Mouse (Mus musculus) fibroblast of lung, adult 2 months (primary cell): ENCODE data around the gene Dppa4.
"Not testable (repeated sequence)": the region's sequence is repeated elsewhere in the genome, so short reads cannot be mapped to it uniquely, and the experiment has no call there.

ENCODE experiments used
- DNase-seq: peaks from one replicate; pipeline ENCODE4 v3.0.0-alpha.2; 2011; ENCODE audit warnings: low read depth

Dppa4 gene

DNA sequence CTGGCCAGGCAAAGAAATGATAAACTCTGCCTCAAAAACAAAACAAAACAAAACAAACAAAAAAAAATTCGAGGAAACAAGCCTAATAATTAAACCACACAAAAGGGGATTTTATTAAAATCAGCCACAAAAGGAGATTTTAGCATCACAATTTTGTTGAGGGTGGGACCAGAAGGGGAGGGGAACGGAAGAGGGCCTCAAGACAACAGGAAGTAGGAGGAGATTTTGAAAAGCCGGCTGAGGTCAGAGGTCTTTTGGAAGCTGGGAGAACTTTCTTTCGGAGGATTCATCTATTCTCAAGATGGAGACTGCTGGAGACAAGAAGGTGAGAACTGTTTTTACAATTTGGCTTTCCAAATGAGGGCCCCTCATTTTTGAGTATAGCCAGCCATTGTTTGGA, at the start of gene Dppa4:
Dppa4 (plus strand) TSS at position 217 of the 400 bp plus-strand sequence.
- no peak for DNase-seq

DNA sequence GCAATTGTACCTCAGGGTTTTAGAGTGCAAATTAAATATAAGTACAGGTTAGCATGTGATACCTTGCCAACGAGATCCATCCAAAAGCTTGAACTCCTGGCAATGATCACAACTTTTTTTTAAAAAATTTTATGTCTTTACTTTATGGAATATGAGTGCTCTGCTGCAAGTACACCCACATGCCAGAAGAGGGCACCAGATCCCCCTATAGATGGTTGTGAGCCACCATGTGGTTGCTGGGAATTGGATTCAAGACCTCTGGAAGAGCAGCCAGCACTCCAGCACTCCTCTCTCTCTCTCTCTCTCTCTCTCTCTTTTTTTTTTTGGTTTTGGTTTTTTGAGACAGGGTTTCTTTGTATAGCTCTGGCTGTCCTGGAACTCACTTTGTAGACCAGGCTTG, 48.5 kb upstream of the Dppa4 start:
- DNase-seq, result no peak

DNA sequence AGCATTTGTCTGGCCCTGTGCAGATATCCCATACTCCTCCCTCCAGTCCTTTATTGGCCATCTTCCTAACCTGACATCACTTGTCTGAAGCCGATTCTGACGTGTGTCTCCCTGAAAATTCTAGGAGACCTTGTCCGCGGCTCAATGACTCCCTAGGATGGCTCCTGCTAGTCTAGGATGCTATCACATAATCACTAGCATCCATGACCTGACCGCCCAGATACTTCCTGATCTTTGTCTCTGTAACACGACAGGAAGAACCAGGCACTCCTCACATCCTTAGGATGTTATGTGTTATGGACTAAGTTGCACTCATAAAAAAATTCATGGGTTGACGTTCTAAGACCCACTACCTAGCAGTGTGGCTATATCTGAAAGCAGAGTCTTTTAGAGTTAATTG, 45.9 kb upstream of the Dppa4 start:
- DNase-seq, result no peak

DNA sequence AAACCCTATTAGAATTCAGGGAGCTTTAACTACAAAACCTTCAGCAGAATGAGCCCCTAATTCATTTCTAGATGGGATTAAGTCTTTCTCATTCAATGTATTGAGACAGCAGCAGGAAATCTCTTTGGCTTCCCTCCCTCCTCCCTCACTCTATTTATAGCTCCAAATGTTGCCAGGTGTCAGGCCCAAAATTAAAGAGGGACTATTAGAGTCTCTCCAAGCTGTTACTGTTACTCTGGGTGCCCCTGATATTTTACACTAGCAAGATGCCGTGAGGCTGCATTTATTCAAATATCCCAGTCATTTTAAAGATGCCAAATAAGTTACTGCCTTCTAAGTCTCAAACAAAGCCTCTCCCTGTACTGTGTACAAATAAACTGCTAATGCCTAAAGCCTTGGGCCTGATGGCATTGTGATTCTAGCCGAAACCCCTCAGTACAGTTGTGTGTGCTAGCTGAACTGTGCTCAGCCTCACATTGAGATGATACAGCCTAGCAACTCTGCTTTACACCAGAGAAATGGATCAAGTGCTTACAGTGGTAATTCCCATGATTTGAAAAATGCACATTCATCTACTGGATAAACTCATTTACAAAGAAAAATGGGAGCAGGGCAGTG, 36.4 kb upstream of the Dppa4 start:
- DNase-seq, result no peak

DNA sequence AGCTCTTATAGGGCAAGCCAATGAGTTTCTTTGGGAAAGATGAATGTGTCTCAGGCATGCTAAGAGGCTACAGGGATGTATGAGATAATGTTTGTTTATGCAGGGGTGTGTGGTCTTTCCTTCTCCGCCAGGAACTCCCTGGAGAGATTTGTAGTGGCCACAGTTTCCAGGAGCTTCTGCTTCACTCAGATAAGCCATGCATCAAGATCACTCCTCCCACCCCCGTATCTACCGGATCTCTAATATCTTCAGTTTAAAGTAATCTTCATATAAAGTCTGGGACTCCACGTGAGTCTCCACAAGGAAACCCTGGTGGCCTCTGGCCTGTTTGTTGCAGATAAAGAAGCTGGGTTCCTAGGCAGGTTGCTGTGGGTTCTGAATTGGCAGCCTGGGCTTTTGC, 30.7 kb upstream of the Dppa4 start:
- no peak for DNase-seq

DNA sequence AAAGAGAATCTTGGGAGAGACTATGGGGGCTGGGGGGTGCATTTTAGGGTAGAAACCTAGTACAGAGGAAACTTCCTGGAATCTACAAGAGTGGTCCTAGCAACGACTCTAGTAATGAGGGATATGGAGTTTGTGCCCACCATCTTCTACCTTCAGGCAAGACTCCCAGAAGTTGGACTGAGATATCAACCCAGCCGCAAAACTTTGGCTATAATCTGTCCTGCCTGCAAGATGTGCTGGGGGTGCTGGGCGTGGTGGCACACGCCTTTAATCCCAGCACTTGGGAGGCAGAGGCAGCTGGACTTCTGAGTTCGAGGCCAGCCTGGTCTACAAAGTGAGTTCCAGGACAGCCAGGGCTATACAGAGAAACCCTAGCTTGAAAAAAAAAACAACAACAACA, 28.9 kb upstream of the Dppa4 start:
- no peak for DNase-seq

DNA sequence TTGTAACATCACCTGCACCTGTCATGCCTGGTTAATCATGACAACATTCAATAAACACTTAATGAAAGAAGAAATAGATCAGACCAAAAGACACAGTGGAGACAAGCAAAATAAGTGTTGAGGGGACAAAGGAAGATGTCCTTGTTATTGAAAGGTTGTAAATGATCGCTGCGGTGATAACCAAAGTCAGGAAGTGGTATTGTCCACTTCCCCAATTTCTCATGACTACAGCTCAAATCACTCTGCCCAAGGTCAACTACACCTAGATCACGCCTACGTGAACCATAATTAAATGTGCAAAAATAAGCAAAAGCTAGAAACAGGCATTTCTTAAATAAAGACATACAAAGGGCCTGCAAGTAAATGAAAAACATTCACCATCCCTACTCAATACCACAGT, 24.0 kb upstream of the Dppa4 start:
- DNase-seq, result no peak

DNA sequence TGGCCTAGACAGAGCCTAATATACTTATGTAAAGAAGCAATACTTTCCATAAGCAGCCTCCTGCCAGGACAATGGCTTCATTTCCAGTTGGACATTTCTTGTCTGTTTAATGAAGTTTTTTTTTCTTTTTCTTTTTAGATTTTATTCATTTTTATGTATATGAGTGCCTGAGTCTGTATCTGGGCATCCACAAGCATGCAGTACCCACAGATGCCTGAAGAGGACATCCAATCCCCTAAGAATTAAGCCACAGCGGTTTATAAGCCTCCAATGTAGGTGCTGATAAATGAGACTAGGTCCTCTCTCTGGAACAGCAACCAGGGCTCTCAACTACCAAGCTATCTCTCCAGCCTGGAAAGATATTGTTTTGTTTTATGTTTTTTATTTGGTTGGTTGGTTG, 20.6 kb upstream of the Dppa4 start:
- DNase-seq, result no peak

DNA sequence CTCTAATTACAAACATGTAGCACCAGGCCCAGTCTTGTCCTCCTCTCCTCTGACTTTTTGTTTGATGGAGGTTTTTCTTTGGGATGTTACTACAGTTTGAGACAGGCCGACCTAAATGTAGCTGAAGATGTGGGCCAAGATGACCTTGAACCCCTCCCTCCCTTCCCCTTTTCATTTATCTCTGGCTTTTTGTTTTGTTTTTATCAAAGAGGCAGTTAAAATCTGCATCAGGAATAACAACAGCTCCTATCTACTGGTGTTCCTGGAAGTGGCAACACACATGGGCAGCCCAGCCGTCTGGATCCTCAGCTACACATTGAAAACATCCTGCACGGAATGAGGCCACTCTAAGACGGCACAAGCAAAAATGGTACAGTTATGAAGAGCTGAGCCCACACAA, 17.7 kb upstream of the Dppa4 start:
- no peak for DNase-seq

DNA sequence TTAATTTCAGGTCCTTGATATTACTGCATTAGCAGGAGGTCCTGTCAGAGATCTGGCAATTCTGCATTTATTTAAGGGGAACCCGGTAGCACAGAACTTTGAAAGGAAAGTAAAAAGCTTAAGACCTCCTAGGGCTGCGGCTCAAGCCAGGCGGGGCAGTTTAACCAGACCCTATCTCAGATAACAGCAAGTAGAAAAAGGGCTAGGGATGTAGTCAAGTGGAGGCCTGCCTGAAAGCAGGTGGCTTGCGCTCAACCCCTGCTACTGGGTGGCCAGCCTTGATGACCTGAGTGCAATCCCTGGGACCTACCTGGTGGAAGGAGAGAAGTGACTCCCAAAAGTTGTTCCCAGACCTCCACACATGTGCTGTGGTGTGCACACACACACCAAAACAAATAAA, 6.6 kb upstream of the Dppa4 start:
- no peak for DNase-seq

DNA sequence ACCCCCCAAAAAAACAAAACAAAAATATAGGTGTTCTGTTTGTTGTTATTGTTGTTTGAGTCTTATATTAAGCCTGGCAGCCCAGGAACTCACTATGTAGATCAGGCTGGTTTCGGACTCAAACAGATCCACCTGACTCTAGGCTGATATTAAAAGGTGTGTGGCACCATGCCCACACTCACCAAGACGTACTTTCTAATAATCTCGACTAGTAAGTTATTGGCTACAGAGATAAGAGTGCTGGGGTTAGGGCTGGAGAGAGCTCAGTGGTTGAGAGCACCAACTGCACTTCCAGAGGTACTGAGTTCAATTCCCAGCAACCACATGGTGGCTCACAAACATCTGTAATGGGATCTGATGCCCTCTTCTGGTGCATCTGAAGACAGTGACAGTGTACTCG, 2.6 kb upstream of the Dppa4 start:
- no peak for DNase-seq

DNA sequence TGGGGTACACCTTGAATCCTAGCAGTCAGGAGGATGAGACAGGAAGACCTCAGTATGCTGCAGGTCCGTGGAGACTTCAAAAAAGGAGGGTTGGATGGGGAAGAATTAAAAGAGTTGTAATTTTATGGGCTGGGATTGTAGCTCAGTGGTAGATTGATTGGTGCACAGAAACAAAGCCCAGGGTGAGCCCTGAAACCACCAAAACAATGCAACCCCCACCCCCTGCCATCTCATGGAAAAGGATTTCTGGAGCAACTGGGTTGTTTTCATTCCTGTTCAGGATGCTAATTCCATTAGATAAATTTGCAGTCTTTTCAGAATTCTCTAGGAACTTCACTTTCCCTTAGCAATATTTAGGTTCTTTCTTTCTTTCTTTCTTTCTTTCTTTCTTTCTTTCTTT, 732 bp upstream of the Dppa4 start:
- no peak for DNase-seq

DNA sequence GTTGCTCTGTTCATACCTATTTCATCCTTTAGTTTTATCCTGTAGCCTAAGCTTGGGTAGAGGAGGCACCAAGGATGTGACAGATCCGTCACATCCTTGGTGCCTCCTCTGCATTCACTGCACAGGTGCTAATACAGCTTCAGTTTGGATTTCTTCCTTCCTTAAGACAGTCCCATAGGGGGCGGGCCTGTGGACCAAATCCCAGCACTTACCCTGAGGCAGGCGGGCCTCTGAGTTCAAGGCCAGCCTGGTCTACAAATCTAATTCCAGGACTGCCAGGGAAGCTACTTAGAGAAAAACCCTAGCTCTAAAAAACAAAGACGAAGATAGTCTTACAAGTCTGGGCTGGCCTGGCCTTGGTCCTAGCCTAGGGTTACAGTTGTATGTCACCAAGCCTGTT, 2.0 kb downstream of the Dppa4 start:
- DNase-seq, result no peak

DNA sequence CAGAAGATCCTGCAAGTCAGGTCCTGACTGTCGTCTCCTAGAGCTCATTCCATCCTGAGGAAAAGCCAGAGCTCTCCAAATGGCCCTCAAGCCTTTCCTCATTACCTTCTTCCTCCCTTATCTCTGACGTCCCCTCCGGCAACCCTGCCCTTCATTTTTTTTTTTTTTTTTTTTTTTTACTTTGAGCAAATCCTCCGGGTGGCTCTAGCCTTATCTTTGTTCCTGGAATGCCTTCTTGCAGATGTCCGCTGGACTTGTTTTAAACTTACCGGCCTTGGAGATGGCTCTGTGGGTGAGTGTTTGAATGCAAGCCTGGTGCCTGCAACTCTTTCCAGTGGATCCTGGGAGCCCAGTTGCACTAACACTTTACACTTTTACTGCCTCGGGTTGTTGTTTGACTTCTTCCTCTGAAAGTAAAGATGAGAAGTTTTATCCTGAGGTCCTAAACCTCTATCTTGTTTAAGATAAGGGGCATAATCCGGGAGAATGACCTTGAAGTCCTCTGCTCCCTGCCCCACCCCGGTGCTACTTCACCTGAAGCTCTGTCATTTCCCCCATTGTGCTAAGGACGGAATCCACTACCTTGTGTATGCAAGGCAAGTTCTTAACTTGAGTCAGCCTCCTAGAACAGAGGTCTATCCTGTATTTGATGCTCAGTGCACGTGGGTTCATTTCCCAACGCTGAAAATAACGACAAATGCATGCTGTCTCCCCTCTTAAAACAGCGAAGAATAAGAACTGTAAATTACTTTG, 14.0 kb downstream of the Dppa4 start:
- no peak for DNase-seq

DNA sequence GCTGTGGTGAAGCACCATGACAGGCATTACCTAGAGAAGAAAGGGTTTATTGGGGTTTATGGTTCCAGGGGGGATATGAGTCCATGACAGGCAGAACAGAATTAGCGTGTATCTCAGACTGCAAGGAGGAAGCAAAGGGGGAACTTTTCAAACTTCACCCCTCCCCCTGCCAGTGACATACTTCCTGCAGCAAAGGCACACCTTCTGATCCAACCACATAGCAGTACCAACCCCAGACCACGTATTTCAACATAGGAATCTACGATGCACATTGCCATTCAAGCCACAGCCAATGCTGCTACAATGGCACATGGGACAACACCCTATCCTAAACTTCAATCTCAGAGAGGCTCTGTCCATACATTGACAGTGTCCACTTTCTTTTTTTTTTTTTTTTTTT, 16.4 kb downstream of the Dppa4 start:
- no peak for DNase-seq

DNA sequence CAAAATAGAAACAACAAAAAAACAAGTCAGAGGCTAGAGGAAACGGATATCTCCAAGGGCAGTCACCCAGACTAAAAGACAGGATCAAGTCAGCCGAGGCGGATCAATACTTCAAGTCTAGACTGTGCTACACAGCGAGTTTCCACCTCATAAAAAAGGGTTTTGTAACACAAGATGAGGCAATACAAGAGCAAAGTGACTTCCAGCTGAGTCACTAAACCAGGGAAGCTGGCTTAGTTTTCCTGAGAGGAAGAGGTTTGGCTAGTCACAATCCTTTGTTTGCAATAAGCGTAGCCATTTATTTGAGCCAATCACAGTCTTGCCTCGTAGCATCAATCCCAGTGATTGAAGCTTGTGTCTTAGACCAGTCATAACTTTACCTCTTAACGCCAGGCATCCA, 20.0 kb downstream of the Dppa4 start, which contains the start of gene Dppa2:
Dppa2 (plus strand) TSS at position 400 of the 400 bp plus-strand sequence.
- DNase-seq, result no peak

DNA sequence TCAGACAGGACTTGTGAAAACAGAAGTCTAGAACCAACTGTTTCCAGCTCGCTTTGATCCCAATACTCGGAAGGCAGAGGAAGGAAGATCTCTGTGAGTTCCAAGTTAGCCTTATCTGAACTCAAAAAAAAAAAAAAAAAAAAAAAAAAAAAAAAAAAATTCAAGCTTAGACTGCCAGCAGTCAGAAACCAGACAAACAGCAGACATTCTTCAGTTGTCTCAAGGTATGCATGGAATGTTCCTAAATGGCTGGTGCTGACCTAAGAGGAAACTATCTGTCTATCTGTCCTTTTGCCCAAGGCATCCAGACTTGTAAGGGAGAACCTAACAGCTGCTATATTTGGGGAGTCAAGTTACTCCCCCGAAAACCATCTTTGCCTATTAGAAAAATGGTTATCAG, 20.4 kb downstream of the Dppa4 start:
- DNase-seq, result no peak

DNA sequence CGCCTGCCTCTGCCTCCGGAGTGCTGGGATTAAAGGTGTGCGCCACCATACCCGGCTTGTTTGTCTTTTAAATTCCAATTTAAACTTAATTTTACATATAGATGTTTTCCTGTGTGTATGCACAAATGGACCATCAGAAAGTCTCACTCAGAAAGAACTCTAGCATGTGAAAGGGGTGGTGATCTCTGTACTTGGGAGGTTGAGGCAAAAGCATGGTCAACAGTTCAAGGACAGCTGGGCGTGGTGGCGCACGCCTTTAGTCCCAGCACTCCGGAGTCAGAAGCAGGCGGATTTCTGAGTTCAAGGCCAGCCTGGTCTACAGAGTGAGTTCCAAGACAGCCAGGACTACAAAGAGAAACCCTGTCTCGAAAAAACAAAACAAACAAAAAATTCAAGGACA, 25.4 kb downstream of the Dppa4 start:
- not testable (repeated sequence) for DNase-seq

DNA sequence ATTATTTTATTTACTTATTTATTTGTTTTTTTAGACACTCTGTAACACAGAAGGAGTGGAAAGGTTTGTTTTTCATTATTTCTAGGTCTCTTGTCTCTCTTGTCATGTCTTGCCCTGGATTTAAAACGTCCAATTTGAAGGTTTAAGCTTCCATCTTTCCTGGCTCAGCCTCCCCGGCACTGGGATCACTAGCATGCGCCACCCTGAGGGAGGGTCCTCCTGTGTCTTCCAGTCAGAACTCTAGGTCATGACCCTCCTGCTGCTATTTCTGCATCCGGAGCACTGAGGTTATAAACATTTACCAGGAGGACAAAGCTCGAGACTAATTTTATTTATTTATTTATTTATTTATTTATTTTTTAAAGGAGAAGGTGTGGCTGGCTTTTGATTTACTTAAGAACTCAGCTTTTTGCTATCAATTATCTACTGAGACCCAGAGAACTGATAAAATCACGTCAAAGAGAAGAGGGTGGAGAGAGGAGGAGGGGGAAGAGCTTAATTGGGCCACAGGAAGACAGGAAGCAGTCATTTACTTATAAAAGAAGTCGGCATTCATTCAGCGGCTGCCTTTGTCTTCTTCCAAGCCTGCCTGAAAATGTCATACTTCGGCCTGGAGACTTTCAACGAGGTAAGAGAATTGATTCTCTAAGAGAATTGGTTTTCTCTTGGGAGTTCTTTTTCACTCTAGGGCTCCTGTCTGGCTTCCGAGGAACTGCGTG, 26.5 kb downstream of the Dppa4 start:
- no peak for DNase-seq

DNA sequence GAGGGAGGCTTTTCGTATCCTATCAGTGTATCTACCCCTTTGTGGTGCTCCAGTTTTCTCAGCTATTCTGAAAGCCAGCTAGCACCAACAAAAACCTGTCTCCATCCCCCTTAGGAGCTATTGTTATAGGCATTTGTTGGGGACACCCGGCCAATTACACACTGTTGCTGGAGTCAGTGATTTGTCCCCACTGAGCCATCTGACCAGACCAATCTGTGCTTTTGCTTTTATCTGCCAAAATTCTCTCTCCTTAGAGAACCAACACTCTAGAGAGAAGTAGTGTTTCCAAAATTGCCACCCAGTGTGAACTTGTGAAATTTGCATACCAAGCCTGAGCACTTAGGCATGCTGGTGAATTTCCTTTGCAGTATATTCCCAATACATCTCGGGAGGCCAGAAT, 31.8 kb downstream of the Dppa4 start:
- DNase-seq, result no peak

DNA sequence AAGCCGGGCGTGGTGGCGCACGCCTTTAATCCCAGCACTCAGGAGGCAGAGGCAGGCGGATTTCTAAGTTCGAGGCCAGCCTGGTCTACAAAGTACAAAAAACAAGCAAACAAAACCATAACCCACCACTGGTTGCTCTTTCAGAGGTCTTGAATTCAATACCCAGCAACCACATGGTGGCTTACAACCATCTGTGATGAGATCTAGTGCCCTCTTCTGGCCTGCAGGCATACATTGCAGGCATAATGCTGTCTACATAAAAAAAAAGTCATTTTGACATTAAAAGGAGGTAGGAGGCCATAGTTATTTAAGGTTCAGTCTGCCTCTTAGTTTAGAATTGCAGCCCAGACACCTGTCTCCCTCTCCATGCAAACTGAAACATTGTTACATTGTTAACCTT, 37.2 kb downstream of the Dppa4 start:
- no peak for DNase-seq

DNA sequence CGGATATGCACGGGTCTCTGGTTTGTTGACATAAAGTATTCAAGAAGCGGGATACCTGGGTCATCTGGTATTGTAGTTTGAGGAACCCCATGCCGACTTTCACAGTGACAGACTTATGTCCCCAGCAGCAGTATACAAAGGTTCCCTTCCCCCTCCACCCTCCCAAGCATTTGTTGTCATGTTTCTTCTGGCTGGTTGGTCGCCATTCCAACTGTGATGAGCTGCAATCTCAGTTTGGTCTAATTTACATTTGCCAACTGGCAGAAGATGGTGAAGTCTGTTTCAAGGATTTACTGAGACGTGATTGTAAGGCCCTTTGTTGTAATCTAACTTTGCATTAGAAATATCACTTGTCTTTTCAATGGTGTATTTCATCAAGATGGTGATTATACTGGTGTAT, 39.6 kb downstream of the Dppa4 start:
- no peak for DNase-seq

DNA sequence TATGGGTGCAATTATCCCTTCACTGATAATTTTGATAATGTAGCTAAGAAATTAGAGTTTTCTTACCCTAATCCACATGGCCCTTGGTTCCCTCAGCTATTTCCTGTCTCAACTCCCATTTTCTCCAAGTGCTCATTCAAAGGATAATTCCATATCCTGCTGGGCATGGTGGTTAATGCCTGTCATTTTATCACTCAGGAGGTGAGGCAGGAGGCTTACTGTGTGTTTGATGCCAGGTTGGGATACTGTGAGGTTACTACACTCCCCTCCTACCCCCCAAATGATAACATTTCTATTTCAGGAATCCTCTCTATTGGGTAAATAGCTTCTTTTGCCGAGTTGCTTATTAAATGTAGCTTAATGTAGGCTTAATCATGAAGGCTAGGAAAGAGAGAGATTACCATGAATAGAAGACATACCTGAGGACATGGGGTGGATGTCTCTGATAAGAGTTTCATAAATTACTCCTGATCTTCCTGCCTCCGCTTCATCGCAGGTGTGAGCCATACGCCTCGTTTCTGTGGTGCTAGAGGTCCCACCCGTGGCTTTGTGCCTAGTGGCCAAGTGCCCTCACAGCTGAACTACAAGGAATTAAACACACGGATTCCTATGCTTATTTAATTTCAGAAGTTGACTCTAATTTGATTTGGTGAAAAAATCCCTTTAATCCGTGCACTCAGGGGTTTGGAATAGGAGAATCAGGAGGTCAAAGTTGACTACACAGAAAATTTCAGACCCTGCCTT, 40.2 kb downstream of the Dppa4 start:
- DNase-seq, result no peak
